Mouse (Mus musculus): ENCODE results near the gene Klhdc1.
A peak's percentile ranks its signal among the peaks of the same experiment; 100 is the strongest.

Gene Klhdc1

GRCm38 (mm10) chr12:69227776-69228466 is 13.1 kb upstream of the Klhdc1 start, which contains the start of gene Pole2:
Gene Pole2, minus strand, starts transcription at chr12:69228195.
- peak; percentile 82 to 85 for DNase-seq (ENCODE audit: low spot score in 2 of 2)

- peak in 1 of 2 experiments; percentile 44 for DNase-seq (ENCODE audit: low spot score in 2 of 2)
Observed at GRCm38 (mm10) chr12:69229251-69229650, 11.7 kb upstream of the Klhdc1 start.

- DNase-seq (ENCODE audit: low spot score in 2 of 2), result no peak
Observed at GRCm38 (mm10) chr12:69235782-69236181, 5.2 kb upstream of the Klhdc1 start.

GRCm38 (mm10) chr12:69238284-69238683 is 2.7 kb upstream of the Klhdc1 start:
- no peak for DNase-seq (ENCODE audit: low spot score in 2 of 2)

- no peak for DNase-seq (ENCODE audit: low spot score in 2 of 2)
Observed at GRCm38 (mm10) chr12:69241405-69241770, 412 bp downstream of the Klhdc1 start.

- DNase-seq (ENCODE audit: low spot score in 2 of 2), result peak; percentile 34 to 50
Observed at GRCm38 (mm10) chr12:69241771-69242431, 925 bp downstream of the Klhdc1 start.

- no peak for DNase-seq (ENCODE audit: low spot score in 2 of 2)
Observed at GRCm38 (mm10) chr12:69249766-69250165, 8.8 kb downstream of the Klhdc1 start.

- DNase-seq (ENCODE audit: low spot score in 2 of 2), result no peak
Observed at GRCm38 (mm10) chr12:69250756-69251155, 9.8 kb downstream of the Klhdc1 start.

GRCm38 (mm10) chr12:69253806-69254205 is 12.8 kb downstream of the Klhdc1 start:
- no peak for DNase-seq (ENCODE audit: low spot score in 2 of 2)

GRCm38 (mm10) chr12:69257836-69258235 is 16.9 kb downstream of the Klhdc1 start:
- DNase-seq (ENCODE audit: low spot score in 2 of 2), result peak in 1 of 2 experiments; percentile 14

- DNase-seq (ENCODE audit: low spot score in 2 of 2), result no peak
Observed at GRCm38 (mm10) chr12:69262251-69262650, 21.3 kb downstream of the Klhdc1 start.

GRCm38 (mm10) chr12:69265031-69265430 is 24.1 kb downstream of the Klhdc1 start:
- DNase-seq (ENCODE audit: low spot score in 2 of 2), result no peak

GRCm38 (mm10) chr12:69267956-69268632 is 27.1 kb downstream of the Klhdc1 start:
- DNase-seq (ENCODE audit: low spot score in 2 of 2), result no peak

GRCm38 (mm10) chr12:69268956-69269355 is 28.0 kb downstream of the Klhdc1 start:
- no peak for DNase-seq (ENCODE audit: low spot score in 2 of 2)

GRCm38 (mm10) chr12:69279931-69280469 is 39.0 kb downstream of the Klhdc1 start:
- DNase-seq (ENCODE audit: low spot score in 2 of 2), result no peak

GRCm38 (mm10) chr12:69280915-69281314 is 39.9 kb downstream of the Klhdc1 start:
- no peak for DNase-seq (ENCODE audit: low spot score in 2 of 2)

- no peak for DNase-seq (ENCODE audit: low spot score in 2 of 2)
Observed at GRCm38 (mm10) chr12:69283146-69283545, 42.2 kb downstream of the Klhdc1 start.

GRCm38 (mm10) chr12:69287535-69287934 is 46.6 kb downstream of the Klhdc1 start:
- DNase-seq (ENCODE audit: low spot score in 2 of 2), result no peak

GRCm38 (mm10) chr12:69288699-69289098 is 47.7 kb downstream of the Klhdc1 start:
- DNase-seq (ENCODE audit: low spot score in 2 of 2), result no peak

- no peak for DNase-seq (ENCODE audit: low spot score in 2 of 2)
Observed at GRCm38 (mm10) chr12:69292401-69292800, 51.4 kb downstream of the Klhdc1 start.

- peak in 1 of 2 experiments; percentile 42 for DNase-seq (ENCODE audit: low spot score in 2 of 2)
Observed at GRCm38 (mm10) chr12:69293815-69294214, 52.8 kb downstream of the Klhdc1 start.

GRCm38 (mm10) chr12:69294936-69295335 is 54.0 kb downstream of the Klhdc1 start:
- DNase-seq (ENCODE audit: low spot score in 2 of 2), result no peak
